Mouse (Mus musculus): ENCODE measurements around the gene Mbtps2. TPM values are rescaled to one million over a fixed set of nuclear protein-coding genes. Genes with fewer than 3 reads are reported as not detected.

Mbtps2 gene
- polyA plus RNA-seq, 1 experiment: 59.8 TPM

DNA sequence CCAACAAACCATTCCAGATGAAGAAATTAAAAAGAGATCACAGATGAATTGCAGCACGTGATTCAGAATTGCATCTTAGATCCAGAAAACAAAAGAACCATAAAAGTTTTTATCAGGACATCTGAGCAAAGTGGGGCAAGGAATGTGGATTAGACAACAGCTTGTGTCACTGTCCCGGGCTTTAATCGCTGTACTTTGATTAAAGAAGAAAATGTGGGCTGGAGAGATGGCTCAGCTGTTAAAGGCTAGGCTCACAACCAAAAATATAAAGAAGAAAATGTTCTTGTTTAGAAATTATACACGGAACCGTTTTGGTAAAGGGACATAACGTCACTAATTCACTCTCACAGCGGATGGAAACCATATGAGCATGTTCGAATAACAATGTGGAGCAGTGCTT lies 98.5 kb downstream of the Mbtps2 start:
- no peak overlapping the region for H3K9ac ChIP-seq (ENCODE audit: low read depth, poor library complexity, severe bottlenecking)

DNA sequence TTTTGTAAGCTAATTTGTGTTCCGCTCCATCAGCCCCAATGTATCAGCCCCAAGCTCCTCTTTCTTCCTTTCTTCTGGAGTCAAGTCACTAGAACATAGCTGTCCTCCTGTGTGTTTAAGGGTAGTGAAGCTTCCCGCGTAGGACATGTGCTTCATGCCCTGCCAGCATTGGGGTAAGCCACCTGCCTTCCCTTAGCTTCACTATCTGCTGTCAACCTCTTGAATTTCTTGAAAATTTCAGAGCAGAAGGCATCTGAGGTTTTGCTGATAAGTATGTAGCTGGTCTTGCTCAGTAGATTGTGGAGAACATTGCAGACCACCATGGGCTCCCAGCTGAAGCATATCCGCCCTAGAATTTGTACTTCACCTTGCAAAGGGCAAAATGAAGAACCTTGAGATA lies 105.4 kb downstream of the Mbtps2 start:
- TF ChIP-seq CTCF (IDR thresholded peaks at IDR 0.05; ENCODE audit: low read depth, low read length): no peak
- TF ChIP-seq POLR2A (IDR thresholded peaks at IDR 0.05; ENCODE audit: insufficient read depth, low read length): no peak
- TF ChIP-seq EP300 (IDR thresholded peaks at IDR 0.05; ENCODE audit: insufficient read depth, low read depth, low read length): no peak
- Histone ChIP-seq H3K4me3 (ENCODE audit: low read depth, low read length) (no peak overlapping the region), H3K27ac (ENCODE audit: insufficient read depth, low read length) (no peak overlapping the region), H3K27me3 (ENCODE audit: control insufficient read depth, insufficient read depth, low read length, poor library complexity, severe bottlenecking) (no peaks in the 10 kb centered on the region), H3K9me3 (replicated peaks; ENCODE audit: control insufficient read depth, insufficient read depth, low read length, poor library complexity, severe bottlenecking) (no peaks in the 10 kb centered on the region), H3K9ac (ENCODE audit: low read depth, poor library complexity, severe bottlenecking) (no peak overlapping the region), H3K4me1 (ENCODE audit: control insufficient read depth, insufficient read depth, low read length) (no peaks in the 10 kb centered on the region), H3K36me3 (ENCODE audit: control insufficient read depth, insufficient read depth, low read length, poor library complexity, severe bottlenecking) (no peaks in the 10 kb centered on the region)

More for the DNA sequence above, 98.5 kb downstream of the Mbtps2 start:
- TF ChIP-seq EP300 (IDR thresholded peaks at IDR 0.05; ENCODE audit: insufficient read depth, low read depth, low read length) (no peak), POLR2A (IDR thresholded peaks at IDR 0.05; ENCODE audit: insufficient read depth, low read length) (no peak), CTCF (IDR thresholded peaks at IDR 0.05; ENCODE audit: low read depth, low read length) (no peak)
- no peaks in the 10 kb centered on the region for H3K36me3 ChIP-seq (ENCODE audit: control insufficient read depth, insufficient read depth, low read length, poor library complexity, severe bottlenecking)
- H3K4me1 ChIP-seq (ENCODE audit: control insufficient read depth, insufficient read depth, low read length): no peaks in the 10 kb centered on the region
- H3K9me3 ChIP-seq (replicated peaks; ENCODE audit: control insufficient read depth, insufficient read depth, low read length, poor library complexity, severe bottlenecking): no peaks in the 10 kb centered on the region
- H3K4me3 ChIP-seq (ENCODE audit: low read depth, low read length): no peak overlapping the region
- no peaks in the 10 kb centered on the region for H3K27me3 ChIP-seq (ENCODE audit: control insufficient read depth, insufficient read depth, low read length, poor library complexity, severe bottlenecking)
- H3K27ac ChIP-seq (ENCODE audit: insufficient read depth, low read length): no peak overlapping the region

DNA sequence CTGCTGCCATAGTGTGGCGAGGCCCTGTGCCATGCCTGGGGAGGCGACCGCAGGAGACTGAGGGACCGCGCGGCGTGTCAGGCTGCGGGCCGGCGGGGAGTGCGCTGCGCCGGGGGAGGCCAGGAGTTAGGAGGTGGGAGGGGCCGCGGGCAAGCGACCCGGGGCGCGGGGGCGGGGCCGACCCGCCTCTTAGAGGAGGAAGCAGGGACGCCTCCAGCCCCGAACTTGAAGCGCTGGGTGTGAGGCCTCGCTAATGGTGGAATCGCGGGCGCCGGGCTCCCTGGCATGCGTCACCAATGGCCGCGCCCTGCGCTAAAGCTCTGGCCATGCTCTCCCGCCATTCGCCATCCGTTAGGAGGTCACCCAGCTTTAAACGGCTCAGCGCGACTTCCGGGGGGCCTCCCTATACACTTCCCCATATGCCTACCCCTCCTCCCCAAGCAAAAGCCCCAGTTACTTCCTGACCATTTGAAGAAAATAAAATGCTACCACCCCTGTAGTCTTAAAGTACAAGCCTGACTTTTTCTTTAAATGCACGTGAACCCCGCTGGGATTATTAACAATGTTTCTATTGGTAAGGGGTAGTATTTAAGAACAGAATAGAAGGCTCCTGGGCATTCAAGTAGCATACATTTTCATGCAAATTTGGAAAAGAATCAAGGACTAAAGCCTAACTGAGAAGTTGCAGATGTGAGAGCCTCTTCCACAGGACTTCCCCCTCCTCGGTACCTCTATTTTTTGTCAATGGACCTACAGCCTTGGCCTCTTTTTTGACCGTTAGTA lies 106.4 kb downstream of the Mbtps2 start, which contains the start of gene Sms:
Gene Sms (minus strand): TSS at position 344 of the 783 bp plus-strand sequence.
- Histone ChIP-seq H3K4me1 (ENCODE audit: control insufficient read depth, insufficient read depth, low read length) (no peaks in the 10 kb centered on the region), H3K27ac (ENCODE audit: insufficient read depth, low read length) (peak within 1 kb of the TSS; percentile 48; the same call in 1 of the 2 replicates), H3K9me3 (replicated peaks; ENCODE audit: control insufficient read depth, insufficient read depth, low read length, poor library complexity, severe bottlenecking) (no peaks in the 10 kb centered on the region), H3K36me3 (ENCODE audit: control insufficient read depth, insufficient read depth, low read length, poor library complexity, severe bottlenecking) (no peaks in the 10 kb centered on the region), H3K27me3 (ENCODE audit: control insufficient read depth, insufficient read depth, low read length, poor library complexity, severe bottlenecking) (no peaks in the 10 kb centered on the region), H3K9ac (ENCODE audit: low read depth, poor library complexity, severe bottlenecking) (peak within 1 kb of the TSS; percentile 91), H3K4me3 (ENCODE audit: low read depth, low read length) (peak within 1 kb of the TSS; percentile 91)
- 0 out of 2 replicates have a peak, but pooled peaks have one; percentile 9 for TF ChIP-seq EP300 (IDR thresholded peaks at IDR 0.05; ENCODE audit: insufficient read depth, low read depth, low read length)
- TF ChIP-seq CTCF (IDR thresholded peaks at IDR 0.05; ENCODE audit: low read depth, low read length): no peak
- no peak for TF ChIP-seq POLR2A (IDR thresholded peaks at IDR 0.05; ENCODE audit: insufficient read depth, low read length)

DNA sequence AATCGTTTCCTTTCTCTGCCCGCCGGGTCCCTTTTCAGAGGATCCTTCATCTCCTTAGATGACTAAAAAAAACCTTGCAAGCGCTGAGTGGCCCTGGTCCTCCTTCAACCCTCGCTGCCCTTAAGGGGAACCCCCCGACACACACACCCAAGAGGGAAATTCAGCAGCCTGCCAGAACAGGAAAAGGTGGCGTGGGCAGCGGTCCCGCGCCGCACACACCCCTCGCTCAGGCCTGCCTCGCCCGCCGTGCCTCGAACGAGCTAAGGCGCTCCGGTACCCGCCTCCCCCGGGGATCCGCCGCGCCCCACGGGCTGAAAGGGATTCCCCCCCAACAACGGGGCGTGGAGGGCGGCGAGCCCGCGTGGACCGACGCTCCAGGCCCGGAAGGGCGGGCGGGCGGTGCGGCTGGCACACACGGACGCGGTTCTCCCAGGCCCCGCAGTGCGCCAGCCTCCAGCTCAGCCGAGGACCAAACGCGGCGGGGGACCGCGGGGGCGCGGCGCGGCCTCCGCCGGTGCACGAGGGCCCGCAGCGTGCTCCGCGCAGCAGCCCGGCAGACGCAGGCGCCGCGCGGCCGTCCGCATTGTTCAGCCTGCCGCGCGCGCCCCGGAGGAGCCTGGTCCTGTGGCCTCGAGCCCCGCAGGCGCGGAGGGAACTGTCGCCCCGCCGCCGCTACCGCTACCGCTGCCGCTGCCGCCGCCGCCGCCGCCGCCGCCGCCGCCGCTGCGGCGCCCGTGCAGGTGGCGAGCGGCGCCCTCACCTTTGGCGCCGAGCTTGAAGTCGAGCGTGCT lies 107.2 kb downstream of the Mbtps2 start:
- Histone ChIP-seq H3K9me3 (replicated peaks; ENCODE audit: control insufficient read depth, insufficient read depth, low read length, poor library complexity, severe bottlenecking) (no peaks in the 10 kb centered on the region), H3K9ac (ENCODE audit: low read depth, poor library complexity, severe bottlenecking) (peak overlapping the region; percentile 91), H3K27me3 (ENCODE audit: control insufficient read depth, insufficient read depth, low read length, poor library complexity, severe bottlenecking) (no peaks in the 10 kb centered on the region), H3K27ac (ENCODE audit: insufficient read depth, low read length) (peak overlapping the region; percentile 48; the same call in 1 of the 2 replicates), H3K4me1 (ENCODE audit: control insufficient read depth, insufficient read depth, low read length) (no peaks in the 10 kb centered on the region), H3K36me3 (ENCODE audit: control insufficient read depth, insufficient read depth, low read length, poor library complexity, severe bottlenecking) (no peaks in the 10 kb centered on the region), H3K4me3 (ENCODE audit: low read depth, low read length) (peak overlapping the region; percentile 91)
- TF ChIP-seq CTCF (IDR thresholded peaks at IDR 0.05; ENCODE audit: low read depth, low read length): no peak
- TF ChIP-seq EP300 (IDR thresholded peaks at IDR 0.05; ENCODE audit: insufficient read depth, low read depth, low read length): no peak

DNA sequence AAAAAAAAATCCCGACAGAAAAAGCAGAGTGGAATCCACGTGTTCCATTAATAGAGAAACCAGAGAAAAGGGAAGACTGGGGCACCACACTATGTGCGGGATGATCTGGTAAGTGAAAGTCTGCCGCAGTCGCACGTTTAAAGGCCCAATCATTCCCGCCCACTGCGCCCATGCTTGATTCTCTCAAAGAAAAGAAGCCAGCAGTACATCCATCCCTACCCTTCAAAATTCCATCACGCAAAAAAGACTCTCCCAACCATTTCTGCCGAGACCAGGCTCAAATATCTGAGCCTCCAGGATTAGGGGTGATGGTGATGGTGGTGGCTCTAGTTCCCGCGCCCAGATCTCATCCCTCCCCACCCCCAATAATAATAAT lies 107.8 kb downstream of the Mbtps2 start:
- Histone ChIP-seq H3K27me3 (ENCODE audit: control insufficient read depth, insufficient read depth, low read length, poor library complexity, severe bottlenecking) (no peaks in the 10 kb centered on the region), H3K9me3 (replicated peaks; ENCODE audit: control insufficient read depth, insufficient read depth, low read length, poor library complexity, severe bottlenecking) (no peaks in the 10 kb centered on the region), H3K36me3 (ENCODE audit: control insufficient read depth, insufficient read depth, low read length, poor library complexity, severe bottlenecking) (no peaks in the 10 kb centered on the region), H3K27ac (ENCODE audit: insufficient read depth, low read length) (peak overlapping the region; percentile 48; the same call in 1 of the 2 replicates), H3K9ac (ENCODE audit: low read depth, poor library complexity, severe bottlenecking) (peak overlapping the region; percentile 91), H3K4me3 (ENCODE audit: low read depth, low read length) (peak overlapping the region; percentile 91), H3K4me1 (ENCODE audit: control insufficient read depth, insufficient read depth, low read length) (no peaks in the 10 kb centered on the region)
- TF ChIP-seq POLR2A (IDR thresholded peaks at IDR 0.05; ENCODE audit: insufficient read depth, low read length): no peak

Data from ES-Bruce4 (cell line).